Mouse (Mus musculus) thymus, adult 2 months (tissue): Measurements from ENCODE around the gene Klhl26.
"Not testable (repeated sequence)": the region's sequence is repeated elsewhere in the genome, so short reads cannot be mapped to it uniquely, and the experiment has no call there.

ENCODE experiments used
- CTCF ChIP-seq: fragments of 200-500 bp; IDR thresholded peaks from 2 replicates; pipeline ENCODE4 v1.5.1; 2012; ENCODE audit warnings: mild to moderate bottlenecking, control low read depth, low read length, moderate library complexity, borderline replicate concordance; ENCODE audit not compliant: control insufficient read depth, poor library complexity, insufficient read depth; ENCODE audit errors: extremely low read depth
- POLR2A ChIP-seq: fragments of 200-500 bp; IDR thresholded peaks from 2 replicates; pipeline ENCODE4 v1.6.1; 2012; ENCODE audit warnings: mild to moderate bottlenecking, low read length, control low read depth, moderate library complexity; ENCODE audit not compliant: control insufficient read depth, poor library complexity, insufficient read depth; ENCODE audit errors: extremely low read depth

DNA sequence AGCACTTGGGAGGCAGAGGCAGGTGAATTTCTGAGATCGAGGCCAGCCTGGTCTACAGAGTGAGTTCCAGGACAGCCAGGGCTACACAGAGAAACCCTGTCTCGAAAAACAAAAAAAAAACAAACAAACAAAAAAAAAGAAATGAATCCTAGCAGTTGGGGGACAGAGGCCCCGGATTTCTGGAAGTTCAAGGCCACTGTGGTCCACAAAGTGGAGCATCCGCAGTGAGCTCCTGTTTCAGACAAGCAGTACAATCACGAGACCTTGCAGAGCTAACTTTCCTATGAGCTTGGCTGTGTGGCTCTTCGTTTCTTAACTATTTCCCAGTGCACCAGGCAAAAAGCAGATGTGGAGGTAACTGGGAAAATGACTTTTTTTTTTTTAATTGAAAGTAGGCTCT, 34.4 kb upstream of the Klhl26 start:
- TF ChIP-seq POLR2A, CTCF: not testable (repeated sequence)
